Mouse (Mus musculus): ENCODE data around the gene Usp31.

- TF ChIP-seq CEBPB (IDR thresholded peaks at IDR 0.05; ENCODE audit: low read depth) (no peak), MYOG (IDR thresholded peaks at IDR 0.05; ENCODE audit: control insufficient read depth, extremely low read depth, insufficient read length) (no peak), CTCF (IDR thresholded peaks at IDR 0.05; ENCODE audit: control insufficient read depth, insufficient read depth, insufficient read length) (no peak), FOSL1 (IDR thresholded peaks at IDR 0.05; ENCODE audit: insufficient read depth, low read length, poor library complexity, severe bottlenecking) (no peak)
These were observed 47.7 kb upstream of the Usp31 start for GRCm38 (mm10) chr7:121754748-121755147.
